Mouse (Mus musculus): ENCODE measurements at regions not wholly inside any gene's neighbourhood (a gene's known extent, or its start where the extent isn't known, plus 50 kb on each side); places are given as distances from the start of the nearest gene placed in this dataset.

- TF ChIP-seq ZNF384 (IDR thresholded peaks at IDR 0.05; ENCODE audit: low read depth, low read length) = no peak
- no peak for TF ChIP-seq CTCF (conservative IDR thresholded peaks at IDR 0.05 in 1 of 2, IDR thresholded peaks at IDR 0.05 in 1 of 2; ENCODE audit: low read depth in 2 of 2, low read length in 2 of 2)
- no peak for TF ChIP-seq GABPA (IDR thresholded peaks at IDR 0.05; ENCODE audit: insufficient replicate concordance, low read depth, low read length)
- no peak for TF ChIP-seq KAT2A (IDR thresholded peaks at IDR 0.05; ENCODE audit: insufficient replicate concordance, low read length)
- no peak for TF ChIP-seq RCOR1 (conservative IDR thresholded peaks at IDR 0.05; ENCODE audit: low read depth, low read length)
- TF ChIP-seq POLR2AphosphoS2 (IDR thresholded peaks at IDR 0.05; ENCODE audit: low read depth, low read length) = no peak
- TF ChIP-seq MAX (IDR thresholded peaks at IDR 0.05; ENCODE audit: low read length) = no peak
- no peak for TF ChIP-seq ELF1 (IDR thresholded peaks at IDR 0.05; ENCODE audit: low read depth, low read length)
- no peak for TF ChIP-seq ZKSCAN1 (IDR thresholded peaks at IDR 0.05; ENCODE audit: borderline replicate concordance, low read depth, low read length)
- TF ChIP-seq POLR2A (IDR thresholded peaks at IDR 0.05; ENCODE audit: low read depth, low read length) = no peak
- TF ChIP-seq HCFC1 (IDR thresholded peaks at IDR 0.05; ENCODE audit: low read depth, low read length) = no peak
- TF ChIP-seq BHLHE40 (IDR thresholded peaks at IDR 0.05; ENCODE audit: low read depth, low read length) = no peak
These were observed 144.5 kb downstream of the Ttc32 start for GRCm38 (mm10) chr12:9174327-9174726.
